Mouse (Mus musculus): ENCODE data around the gene Mcidas. TPM values are rescaled to one million over a fixed set of nuclear protein-coding genes. Genes with fewer than 3 reads are reported as not detected.

Mcidas gene
- 2.2 and 3.6 TPM in 2 replicates for polyA plus RNA-seq (2016; fragmentation: Nextera tagmentation; extraction: Ambion mirVana)

DNA sequence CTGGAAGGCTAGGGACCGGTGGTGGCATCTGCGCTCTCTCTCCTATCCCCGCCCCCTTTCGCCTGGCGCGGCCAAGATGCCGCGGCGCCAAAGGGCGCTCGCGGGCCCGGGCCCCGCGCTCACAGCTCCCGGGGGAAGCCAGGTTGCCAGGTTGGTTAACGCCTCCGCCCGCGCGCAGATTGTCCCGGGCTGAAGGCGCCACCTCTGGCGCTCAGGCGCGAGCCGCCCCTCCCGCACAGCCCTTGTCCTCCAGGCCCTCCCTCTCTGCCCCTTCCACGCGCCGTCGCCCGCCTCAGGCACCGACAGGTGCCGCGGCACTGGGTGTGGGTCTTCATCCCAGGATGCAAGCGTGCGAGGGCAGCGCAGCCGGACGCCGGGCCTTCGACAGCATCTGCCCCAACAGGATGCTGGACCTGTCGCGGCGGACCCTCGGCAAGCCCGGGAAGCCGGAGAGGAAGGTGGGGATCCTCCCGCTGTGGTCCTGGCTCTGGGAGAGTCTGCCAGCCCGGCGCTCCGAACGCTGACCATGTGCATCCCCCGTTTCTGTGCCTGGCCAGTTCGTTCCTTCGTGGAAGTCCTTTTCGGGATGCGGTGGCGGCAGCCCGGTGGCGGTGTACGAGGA is at the start of gene Mcidas:
TSS of gene Mcidas (plus strand) at position 315 of the 622 bp plus-strand sequence.
- Histone ChIP-seq H3K9me3 (no peaks in the 10 kb centered on the region), H3K4me1 (peaks cover 30% of the 10 kb centered on the region), H3K27me3 (peaks cover 96% of the 10 kb centered on the region), H3K9ac (peak within 1 kb of the TSS; percentile 42), H3K27ac (no peak within 1 kb of the TSS), H3K4me3 (replicated peaks) (peak within 1 kb of the TSS; percentile 45), H3K36me3 (replicated peaks) (no peaks in the 10 kb centered on the region), H3K4me2 (peak within 1 kb of the TSS; percentile 91)
- ATAC-seq (ENCODE audit: low FRiP score) = peak; percentile 48
- WGBS = under 1% methylated on average over 55 of the region's 63 CpGs

DNA sequence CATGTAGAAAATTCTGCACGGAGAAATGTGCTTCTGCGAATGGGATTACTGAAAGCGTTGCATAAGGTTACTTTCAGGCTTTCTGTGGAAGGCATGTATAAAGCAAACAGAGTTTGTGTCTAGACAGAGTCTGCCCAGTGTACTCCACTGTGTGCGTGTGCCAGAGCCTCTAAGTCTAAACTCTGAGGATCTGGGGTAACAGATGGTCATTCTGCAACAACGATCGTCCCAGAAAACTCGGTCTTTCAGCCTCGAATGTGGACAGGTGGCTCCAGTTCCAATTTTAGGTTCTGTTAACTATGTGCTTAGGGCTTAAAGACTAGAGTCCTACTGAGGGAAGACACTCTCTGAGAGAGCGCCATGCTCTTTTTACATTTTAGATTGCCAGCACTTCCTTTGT is 48.3 kb upstream of the Mcidas start:
- H3K36me3 ChIP-seq (replicated peaks) = peaks cover 83% of the 10 kb centered on the region
- H3K27ac ChIP-seq = no peak overlapping the region
- H3K9ac ChIP-seq = no peak overlapping the region
- WGBS = 97% methylated on average over 9 of the region's 9 CpGs
- H3K4me1 ChIP-seq = no peaks in the 10 kb centered on the region
- no peaks in the 10 kb centered on the region for H3K27me3 ChIP-seq
- no peak for ATAC-seq (ENCODE audit: low FRiP score)
- H3K9me3 ChIP-seq = no peaks in the 10 kb centered on the region
- no peak overlapping the region for H3K4me2 ChIP-seq
- no peak overlapping the region for H3K4me3 ChIP-seq (replicated peaks)

DNA sequence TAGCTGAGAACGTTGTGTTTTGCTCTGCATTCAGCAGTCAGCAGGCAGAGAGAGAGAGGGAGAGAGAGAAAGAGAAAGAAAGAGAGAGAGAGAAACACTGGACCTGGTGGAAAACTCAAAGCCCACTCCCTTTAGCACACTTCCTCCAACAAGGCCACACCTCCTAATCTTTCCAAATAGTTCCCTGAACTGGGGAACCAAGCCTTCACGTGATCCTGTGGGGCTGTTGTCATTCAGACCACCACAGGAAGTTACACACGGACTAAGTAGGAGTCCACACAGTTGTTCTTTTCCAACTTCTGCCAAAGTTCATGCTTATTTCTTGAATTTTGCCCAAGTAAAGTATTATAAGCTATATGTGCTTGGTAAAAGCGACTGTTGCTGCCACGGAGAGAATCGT is 47.7 kb upstream of the Mcidas start:
- Histone ChIP-seq H3K27ac (no peak overlapping the region), H3K27me3 (no peaks in the 10 kb centered on the region), H3K4me3 (replicated peaks) (no peak overlapping the region), H3K4me1 (no peaks in the 10 kb centered on the region), H3K36me3 (replicated peaks) (peaks cover 82% of the 10 kb centered on the region), H3K4me2 (no peak overlapping the region), H3K9me3 (no peaks in the 10 kb centered on the region), H3K9ac (no peak overlapping the region)
- WGBS = 92% methylated on average over 6 of the region's 6 CpGs
- ATAC-seq (ENCODE audit: low FRiP score) = no peak

- 93% methylated on average over 8 of the region's 8 CpGs for WGBS
- H3K36me3 ChIP-seq (replicated peaks) = peaks cover 71% of the 10 kb centered on the region
- no peak for ATAC-seq (ENCODE audit: low FRiP score)
Observed at GRCm38 (mm10) chr13:112954067-112954466, 39.6 kb upstream of the Mcidas start.

DNA sequence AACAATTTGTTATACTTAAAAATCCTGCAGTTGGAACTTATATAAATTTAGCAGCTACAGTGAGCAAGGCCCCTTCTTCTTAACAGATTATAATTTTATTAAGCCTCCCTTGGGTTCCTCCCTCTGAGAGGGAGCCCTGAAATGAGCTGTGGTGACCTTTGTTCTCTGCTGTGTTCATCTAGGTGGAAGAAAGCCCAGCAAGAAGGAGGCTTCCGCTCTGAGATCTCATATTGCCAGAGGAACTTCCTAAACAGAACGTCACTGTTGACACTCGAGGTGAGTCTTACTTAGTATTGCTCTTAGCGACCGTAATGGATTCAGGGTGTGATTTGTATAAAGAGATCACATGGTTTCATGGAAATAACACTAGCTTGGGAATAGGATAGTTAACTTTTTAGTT is 30.6 kb upstream of the Mcidas start:
- H3K36me3 ChIP-seq (replicated peaks) = peaks cover 68% of the 10 kb centered on the region
- WGBS = 83% methylated on average over 5 of the region's 5 CpGs
- H3K4me1 ChIP-seq = no peaks in the 10 kb centered on the region

More at GRCm38 (mm10) chr13:112954067-112954466, 39.6 kb upstream of the Mcidas start:
- Histone ChIP-seq H3K4me1 (no peaks in the 10 kb centered on the region), H3K27ac (no peak overlapping the region), H3K9ac (no peak overlapping the region), H3K4me3 (replicated peaks) (no peak overlapping the region), H3K9me3 (no peaks in the 10 kb centered on the region), H3K4me2 (no peak overlapping the region), H3K27me3 (no peaks in the 10 kb centered on the region)

GRCm38 (mm10) chr13:112964421-112964820 is 29.2 kb upstream of the Mcidas start:
- no peak overlapping the region for H3K4me2 ChIP-seq
- ATAC-seq (ENCODE audit: low FRiP score) = no peak
- no peaks in the 10 kb centered on the region for H3K27me3 ChIP-seq
- no peak overlapping the region for H3K27ac ChIP-seq
- peaks cover 71% of the 10 kb centered on the region for H3K36me3 ChIP-seq (replicated peaks)
- H3K4me1 ChIP-seq = no peaks in the 10 kb centered on the region
- H3K4me3 ChIP-seq (replicated peaks) = no peak overlapping the region
- no peak overlapping the region for H3K9ac ChIP-seq
- WGBS = 92% methylated on average over 12 of the region's 12 CpGs
- no peaks in the 10 kb centered on the region for H3K9me3 ChIP-seq

More for the DNA sequence above, 30.6 kb upstream of the Mcidas start:
- Histone ChIP-seq H3K4me3 (replicated peaks) (no peak overlapping the region), H3K27me3 (no peaks in the 10 kb centered on the region), H3K4me2 (no peak overlapping the region), H3K9me3 (no peaks in the 10 kb centered on the region), H3K27ac (no peak overlapping the region), H3K9ac (no peak overlapping the region)
- ATAC-seq (ENCODE audit: low FRiP score) = no peak

GRCm38 (mm10) chr13:112967267-112967666 is 26.4 kb upstream of the Mcidas start:
- no peak for ATAC-seq (ENCODE audit: low FRiP score)
- Histone ChIP-seq H3K9me3 (no peaks in the 10 kb centered on the region), H3K27ac (no peak overlapping the region), H3K36me3 (replicated peaks) (peaks cover 59% of the 10 kb centered on the region), H3K27me3 (no peaks in the 10 kb centered on the region), H3K9ac (no peak overlapping the region), H3K4me3 (replicated peaks) (no peak overlapping the region), H3K4me1 (no peaks in the 10 kb centered on the region), H3K4me2 (no peak overlapping the region)
- WGBS = 90% methylated on average over 5 of the region's 5 CpGs

GRCm38 (mm10) chr13:112976720-112977119 is 16.9 kb upstream of the Mcidas start:
- Histone ChIP-seq H3K9me3 (no peaks in the 10 kb centered on the region), H3K4me3 (replicated peaks) (no peak overlapping the region), H3K4me1 (no peaks in the 10 kb centered on the region), H3K9ac (no peak overlapping the region), H3K36me3 (replicated peaks) (no peaks in the 10 kb centered on the region), H3K4me2 (no peak overlapping the region), H3K27ac (no peak overlapping the region), H3K27me3 (peaks cover 48% of the 10 kb centered on the region)
- WGBS = 43% methylated on average over 10 of the region's 10 CpGs
- ATAC-seq (ENCODE audit: low FRiP score) = no peak

- Histone ChIP-seq H3K9ac (no peak overlapping the region), H3K27ac (0 out of 2 replicates have a peak overlapping the region, but pooled peaks have one; percentile 46), H3K4me1 (peaks cover 39% of the 10 kb centered on the region)
Observed at GRCm38 (mm10) chr13:112985605-112986450, 7.8 kb upstream of the Mcidas start.

DNA sequence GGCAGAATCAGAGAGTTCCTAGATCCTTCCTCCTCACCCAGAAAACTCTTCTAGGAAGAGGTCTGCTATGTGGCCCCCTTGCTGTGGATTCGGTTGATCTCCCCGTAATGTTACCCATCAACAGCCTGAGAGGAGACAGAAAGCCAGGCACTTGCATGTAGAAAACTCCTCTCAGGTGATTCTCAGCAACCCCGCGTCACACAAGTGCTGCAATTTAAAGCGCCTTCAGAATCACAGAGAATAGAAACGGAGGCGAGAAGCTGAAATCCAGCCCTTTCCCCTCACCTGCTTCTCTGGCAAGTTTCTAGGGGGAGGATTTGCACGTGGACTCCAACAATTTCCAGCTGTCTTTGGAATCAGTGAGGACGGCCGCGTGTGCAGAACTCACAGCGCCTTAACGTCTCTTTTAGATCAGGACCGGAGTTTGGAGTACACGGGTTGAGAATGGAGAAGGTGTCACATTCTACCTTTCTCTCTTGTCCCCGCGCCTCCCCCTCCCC is 7.1 kb upstream of the Mcidas start:
- Histone ChIP-seq H3K9ac (no peak overlapping the region), H3K4me3 (replicated peaks) (peak overlapping the region; percentile 16), H3K27me3 (peaks cover 88% of the 10 kb centered on the region), H3K27ac (no peak overlapping the region), H3K4me1 (peaks cover 39% of the 10 kb centered on the region), H3K36me3 (replicated peaks) (no peaks in the 10 kb centered on the region), H3K9me3 (no peaks in the 10 kb centered on the region), H3K4me2 (peak overlapping the region; percentile 93)
- ATAC-seq (ENCODE audit: low FRiP score) = no peak
- under 1% methylated on average over 17 of the region's 17 CpGs for WGBS

More at GRCm38 (mm10) chr13:112985605-112986450, 7.8 kb upstream of the Mcidas start:
- H3K27me3 ChIP-seq = peaks cover 85% of the 10 kb centered on the region
- WGBS = 3% methylated on average over 18 of the region's 18 CpGs
- H3K36me3 ChIP-seq (replicated peaks) = no peaks in the 10 kb centered on the region
- H3K4me2 ChIP-seq = peak overlapping the region; percentile 93
- no peaks in the 10 kb centered on the region for H3K9me3 ChIP-seq
- peak overlapping the region; percentile 16 for H3K4me3 ChIP-seq (replicated peaks)
- ATAC-seq (ENCODE audit: low FRiP score) = peak; percentile 37

GRCm38 (mm10) chr13:112987532-112987943 is 6.1 kb upstream of the Mcidas start, which contains the start of gene Ccno:
Gene Ccno (plus strand): TSS chr13:112987802.
- Histone ChIP-seq H3K27ac (no peak within 1 kb of the TSS), H3K9ac (peak within 1 kb of the TSS; percentile 53), H3K4me3 (replicated peaks) (peak within 1 kb of the TSS; percentile 52), H3K4me2 (peak within 1 kb of the TSS; percentile 93), H3K4me1 (peaks cover 39% of the 10 kb centered on the region), H3K36me3 (replicated peaks) (no peaks in the 10 kb centered on the region), H3K27me3 (peaks cover 88% of the 10 kb centered on the region), H3K9me3 (no peaks in the 10 kb centered on the region)
- under 1% methylated on average over 47 of the region's 47 CpGs for WGBS
- peak; percentile 94 for ATAC-seq (ENCODE audit: low FRiP score)

- H3K9ac ChIP-seq = peak overlapping the region; percentile 53
- peak; percentile 28; the same call in 1 of the 2 replicates for ATAC-seq (ENCODE audit: low FRiP score)
- no peaks in the 10 kb centered on the region for H3K36me3 ChIP-seq (replicated peaks)
- no peaks in the 10 kb centered on the region for H3K9me3 ChIP-seq
- peak overlapping the region; percentile 52 for H3K4me3 ChIP-seq (replicated peaks)
- H3K27ac ChIP-seq = no peak overlapping the region
- H3K4me1 ChIP-seq = peaks cover 39% of the 10 kb centered on the region
- H3K27me3 ChIP-seq = peaks cover 87% of the 10 kb centered on the region
- peak overlapping the region; percentile 93 for H3K4me2 ChIP-seq
- 0% methylated on average over 39 of the region's 39 CpGs for WGBS
Observed at GRCm38 (mm10) chr13:112987991-112988390, 5.7 kb upstream of the Mcidas start.

Data from forebrain, embryonic 12.5 days (tissue).